Mouse (Mus musculus) intestine, postnatal 0 days (tissue): ENCODE measurements around the gene Golga7b. TPM values are rescaled to one million over a fixed set of nuclear protein-coding genes. Genes with fewer than 3 reads are reported as not detected.

Experiments used
- ATAC-seq: fragments of 200-750 bp; cut with Nextera tagmentation; 2 replicates; pipeline ENCODE4 v1.8.0; 2017; ENCODE audit warnings: mild to moderate bottlenecking, moderate TSS enrichment, moderate library complexity
- H3K27ac ChIP-seq: fragments of 300-500 bp; sonication (generic); 2 replicates; pipeline ENCODE4 v1.5.1; 2014; ENCODE audit warnings: mild to moderate bottlenecking, low read depth, low read length, moderate library complexity
- H3K27me3 ChIP-seq: fragments of 300-500 bp; sonication (generic); replicated peaks from 2 replicates; pipeline ENCODE4 v1.6.1; 2014; ENCODE audit warnings: low read length, mixed read lengths; ENCODE audit not compliant: control insufficient read depth, insufficient read depth
- H3K36me3 ChIP-seq: fragments of 300-500 bp; sonication (generic); 2 replicates; pipeline ENCODE4 v1.6.1; 2014; ENCODE audit warnings: mild to moderate bottlenecking, moderate library complexity; ENCODE audit not compliant: control insufficient read depth, insufficient read depth
- H3K4me1 ChIP-seq: fragments of 300-500 bp; sonication (generic); replicated peaks from 2 replicates; pipeline ENCODE4 v1.6.1; 2014; ENCODE audit warnings: antibody characterized with exemption, low read length, mixed read lengths; ENCODE audit not compliant: control insufficient read depth, insufficient read depth
- H3K4me2 ChIP-seq: fragments of 300-500 bp; sonication (generic); replicated peaks from 2 replicates; pipeline ENCODE4 v1.6.1; 2014; ENCODE audit warnings: low read depth, mild to moderate bottlenecking, moderate library complexity
- H3K4me3 ChIP-seq: fragments of 300-500 bp; sonication (generic); 2 replicates; pipeline ENCODE4 v1.5.1; 2014; ENCODE audit warnings: low read depth, low read length
- H3K9ac ChIP-seq: fragments of 300-500 bp; sonication (generic); 2 replicates; pipeline ENCODE4 v1.6.1; 2014; ENCODE audit warnings: mild to moderate bottlenecking, low read depth, low read length
- H3K9me3 ChIP-seq: fragments of 300-500 bp; sonication (generic); 2 replicates; pipeline ENCODE4 v1.6.1; 2016; ENCODE audit warnings: mixed run types; ENCODE audit not compliant: control insufficient read depth
- CTCF ChIP-seq: sonication (generic); IDR thresholded peaks from 2 replicates; pipeline ENCODE4 v1.5.1; 2016; ENCODE audit warnings: low read depth, mild to moderate bottlenecking, control low read depth, antibody characterized with exemption, moderate library complexity
- WGBS: fragments of 180-500 bp; shearing (Covaris S2); extraction: QIAGEN DNeasy Blood & Tissue Kit; methylation state at CpG from one replicate; pipeline ENCODE4 v1.1.7; 2014; 5-methylcytosine and 5-hydroxymethylcytosine counted together
- polyA plus RNA-seq: library from polyadenylated mRNA; unstranded; fragments of >200 nt; fragmentation: Nextera tagmentation; extraction: Ambion mirVana; gene quantifications from 2 replicates; pipeline ENCODE4 v1.2.1, GENCODE M21; 2015

Golga7b gene
- polyA plus RNA-seq, 1 experiment from 2014 or later = 0.86 TPM

DNA sequence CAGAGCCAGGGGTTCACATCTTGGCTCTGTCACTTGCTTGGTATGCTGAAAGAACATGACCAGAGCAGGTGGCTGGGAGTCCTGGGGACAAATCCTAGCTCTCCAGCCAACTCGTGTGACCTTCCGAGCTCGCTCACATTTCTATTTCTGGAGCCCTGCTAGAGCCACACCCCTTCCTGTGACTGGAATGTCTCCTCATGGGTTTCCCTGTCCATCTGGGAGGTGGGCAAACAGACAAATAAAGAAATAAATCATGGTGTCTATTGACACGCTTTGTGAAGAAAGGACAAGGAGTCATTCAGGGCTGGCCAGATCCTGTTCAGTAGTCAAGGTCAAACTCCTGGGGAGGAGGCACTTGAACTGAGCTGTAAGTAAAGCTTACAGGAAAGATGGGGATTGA lies 41.0 kb downstream of the Golga7b start:
- 35% methylated on average over 4 of the region's 4 CpGs for WGBS
- H3K27me3 ChIP-seq = no peaks in the 10 kb centered on the region
- H3K9ac ChIP-seq = no peak overlapping the region
- no peak for TF ChIP-seq CTCF
- no peaks in the 10 kb centered on the region for H3K9me3 ChIP-seq
- H3K4me3 ChIP-seq = no peak overlapping the region
- no peaks in the 10 kb centered on the region for H3K36me3 ChIP-seq
- H3K4me2 ChIP-seq = no peak overlapping the region
- H3K27ac ChIP-seq = no peak overlapping the region
- no peaks in the 10 kb centered on the region for H3K4me1 ChIP-seq
- ATAC-seq = no peak

DNA sequence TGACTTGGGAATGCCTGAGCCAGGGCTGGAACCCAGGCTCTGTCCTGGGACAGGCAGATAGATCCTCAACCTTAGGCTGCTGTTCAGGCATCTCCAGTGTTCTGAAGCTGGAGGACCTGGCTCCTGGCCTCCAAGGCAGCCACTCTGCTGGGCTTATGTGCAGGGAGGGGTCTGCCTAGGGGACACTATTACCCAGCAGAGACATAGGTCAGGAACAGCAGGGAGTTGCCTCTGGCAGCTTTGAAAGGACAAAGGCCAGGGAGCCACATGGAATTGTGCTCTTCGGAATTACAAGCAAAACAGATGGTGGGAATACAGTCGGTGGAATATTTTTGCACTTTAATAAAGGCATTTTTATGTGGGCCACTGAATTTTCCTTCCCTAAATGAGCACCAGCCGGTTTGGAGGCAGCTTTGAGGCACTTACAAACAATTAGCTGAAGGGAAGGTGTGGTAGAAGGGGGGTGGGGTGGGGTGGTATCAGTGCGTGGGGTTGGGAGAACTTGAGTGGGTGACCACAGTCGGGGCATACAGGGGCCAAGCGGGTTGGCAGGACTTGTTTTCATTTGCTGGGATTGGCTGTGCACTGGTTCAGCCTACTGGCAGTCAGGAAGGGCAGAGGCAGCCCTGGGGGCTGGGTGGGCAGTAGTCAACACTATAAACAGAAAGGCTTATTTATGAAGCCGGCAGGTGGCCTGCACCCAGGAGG lies 43.7 kb downstream of the Golga7b start:
- H3K27ac ChIP-seq = no peak overlapping the region
- no peak overlapping the region for H3K4me3 ChIP-seq
- H3K9ac ChIP-seq = no peak overlapping the region
- WGBS = 44% methylated on average over 7 of the region's 7 CpGs
- no peaks in the 10 kb centered on the region for H3K27me3 ChIP-seq
- no peak for ATAC-seq
- H3K4me1 ChIP-seq = no peaks in the 10 kb centered on the region
- no peaks in the 10 kb centered on the region for H3K36me3 ChIP-seq
- TF ChIP-seq CTCF = no peak
- no peaks in the 10 kb centered on the region for H3K9me3 ChIP-seq
- H3K4me2 ChIP-seq = no peak overlapping the region

DNA sequence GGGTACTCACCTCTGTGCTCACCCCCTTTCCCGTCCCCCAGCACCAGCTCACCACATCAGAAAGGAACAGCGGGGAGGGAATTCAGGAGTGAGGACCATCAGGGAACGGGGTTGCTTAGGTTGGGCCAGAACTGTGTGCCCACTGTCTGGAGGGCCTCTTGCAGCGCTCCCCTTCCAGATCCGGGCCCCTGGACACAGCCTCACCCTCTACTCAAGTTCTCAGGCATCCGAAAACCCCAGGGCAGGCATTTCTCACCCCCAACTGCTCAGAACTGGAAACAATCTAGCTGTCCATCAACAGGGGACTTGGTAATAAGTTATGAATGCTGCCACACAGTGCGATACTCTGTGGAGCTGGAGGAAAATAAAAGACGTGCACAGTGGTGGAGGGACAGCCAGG lies 44.7 kb downstream of the Golga7b start:
- TF ChIP-seq CTCF = no peak
- no peaks in the 10 kb centered on the region for H3K9me3 ChIP-seq
- H3K4me2 ChIP-seq = no peak overlapping the region
- H3K36me3 ChIP-seq = no peaks in the 10 kb centered on the region
- H3K9ac ChIP-seq = no peak overlapping the region
- 73% methylated on average over 8 of the region's 8 CpGs for WGBS
- no peaks in the 10 kb centered on the region for H3K27me3 ChIP-seq
- no peak overlapping the region for H3K4me3 ChIP-seq
- no peaks in the 10 kb centered on the region for H3K4me1 ChIP-seq
- no peak for ATAC-seq
- H3K27ac ChIP-seq = no peak overlapping the region

DNA sequence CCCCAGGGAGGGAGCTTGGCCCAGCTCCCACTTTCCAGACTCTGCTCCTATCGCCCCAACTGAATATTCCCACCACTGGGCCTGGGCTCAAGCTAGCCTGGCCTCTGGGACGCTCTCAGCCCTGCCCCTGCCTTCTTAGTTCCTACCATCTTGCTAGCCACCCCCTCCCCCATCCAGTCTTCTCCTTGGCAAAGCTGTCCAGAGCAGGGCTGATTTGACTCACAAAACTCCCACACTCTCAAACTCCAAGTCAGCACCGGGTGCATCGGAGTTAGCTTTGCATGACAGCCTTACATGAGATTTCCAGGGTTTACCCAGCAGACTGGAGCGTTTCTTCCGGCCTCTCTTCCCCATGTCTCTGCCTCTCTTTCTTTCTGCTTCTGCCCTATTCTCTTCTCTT lies 45.8 kb downstream of the Golga7b start:
- no peak overlapping the region for H3K4me2 ChIP-seq
- WGBS = 90% methylated on average over 6 of the region's 6 CpGs
- no peak overlapping the region for H3K9ac ChIP-seq
- H3K36me3 ChIP-seq = no peaks in the 10 kb centered on the region
- H3K9me3 ChIP-seq = no peaks in the 10 kb centered on the region
- no peaks in the 10 kb centered on the region for H3K27me3 ChIP-seq
- H3K27ac ChIP-seq = no peak overlapping the region
- no peak overlapping the region for H3K4me3 ChIP-seq
- TF ChIP-seq CTCF = no peak
- ATAC-seq = no peak
- no peaks in the 10 kb centered on the region for H3K4me1 ChIP-seq

DNA sequence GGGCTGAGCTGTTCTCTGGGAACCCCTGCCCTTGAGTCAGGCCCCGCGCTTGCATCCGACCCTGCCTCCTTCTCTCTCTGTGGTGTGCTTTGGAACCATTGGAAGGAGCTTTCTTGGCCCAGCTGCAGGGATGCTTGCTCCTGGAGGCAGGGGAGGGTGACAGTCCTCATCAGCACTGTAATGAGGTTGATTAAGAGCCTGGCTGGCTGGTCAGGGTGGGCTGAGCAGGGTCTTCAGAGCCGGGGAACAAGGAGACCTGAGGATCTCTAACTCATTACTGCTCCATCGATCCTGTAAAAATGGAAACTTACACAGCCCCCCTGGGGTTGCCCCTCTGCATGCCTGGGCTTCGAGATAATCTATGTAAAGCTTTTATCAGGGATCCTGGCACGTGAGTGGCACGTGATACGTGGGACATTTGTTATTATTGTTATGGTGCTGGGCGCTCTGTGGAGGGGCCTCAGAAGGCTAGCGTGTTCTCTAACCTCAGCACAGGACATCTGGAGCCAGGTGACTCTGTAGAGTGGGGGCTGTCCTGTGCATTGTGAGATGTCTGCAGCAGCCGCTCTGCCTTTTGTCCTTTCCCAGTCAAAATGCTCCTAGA lies 55.9 kb downstream of the Golga7b start:
- Histone ChIP-seq H3K4me2 (no peak overlapping the region), H3K36me3 (no peaks in the 10 kb centered on the region), H3K4me3 (no peak overlapping the region), H3K9me3 (no peaks in the 10 kb centered on the region), H3K4me1 (no peaks in the 10 kb centered on the region), H3K27me3 (no peaks in the 10 kb centered on the region), H3K9ac (no peak overlapping the region), H3K27ac (no peak overlapping the region)
- no peak for TF ChIP-seq CTCF
- 70% methylated on average over 12 of the region's 12 CpGs for WGBS
- no peak for ATAC-seq

GRCm38 (mm10) chr19:42304506-42304905 lies 57.1 kb downstream of the Golga7b start:
- ATAC-seq = no peak
- Histone ChIP-seq H3K9me3 (no peaks in the 10 kb centered on the region), H3K9ac (no peak overlapping the region), H3K36me3 (no peaks in the 10 kb centered on the region), H3K4me2 (no peak overlapping the region), H3K27me3 (no peaks in the 10 kb centered on the region), H3K4me3 (no peak overlapping the region), H3K27ac (no peak overlapping the region), H3K4me1 (no peaks in the 10 kb centered on the region)
- no peak for TF ChIP-seq CTCF
- 82% methylated on average over 13 of the region's 13 CpGs for WGBS
